12 mouse cellular contexts compared by ENCODE assay signal in the genomic region with DNA sequence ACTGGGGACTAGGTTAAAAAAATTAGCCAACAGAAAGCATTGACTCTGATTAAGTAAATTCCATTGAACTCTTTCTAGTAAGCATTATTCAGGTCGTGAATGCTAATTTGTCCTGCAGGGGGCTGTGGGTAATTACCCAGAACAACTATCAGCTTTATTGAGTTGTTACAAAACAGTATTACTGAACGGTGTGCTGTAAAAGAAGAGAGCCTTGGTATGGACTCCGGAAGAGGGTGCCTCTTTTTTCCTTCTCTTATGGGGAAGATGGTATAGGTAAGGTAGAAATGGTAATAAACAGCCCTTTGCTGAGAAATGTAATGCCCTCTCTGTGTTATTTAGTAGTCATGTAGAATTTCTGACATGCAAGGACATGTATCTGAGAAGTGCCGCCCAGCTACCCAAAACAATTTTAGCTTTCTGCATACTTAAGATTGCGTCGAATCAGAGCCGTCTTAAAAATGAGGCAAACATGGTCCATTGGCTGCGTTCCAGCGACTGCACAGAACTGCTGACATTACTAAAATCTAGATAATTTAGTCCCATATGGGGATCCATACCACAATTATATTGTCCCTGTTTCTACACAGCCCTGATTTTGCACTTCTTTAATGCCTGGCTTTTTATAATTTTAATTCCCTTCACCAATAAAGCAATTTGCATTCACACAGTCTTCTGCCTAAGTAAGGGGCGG.
A peak's percentile ranks its signal among the peaks of the same experiment; 100 is the strongest.
DNase-seq lines count a peak whose midpoint lies in the region; ATAC-seq lines count a peak whose summit lies in the region.
"Had no signal": no experiment of that assay in that cellular context is flagged by ENCODE, and none has a peak within 500 bp of the region (broad histone marks: within the 10 kb centered on the region; RNA-seq: fewer than 3 reads in every experiment).

No protein-coding gene starts in this region.

- H3K9ac ChIP-seq in midbrain, embryonic 14.5 days (replicated peaks; ENCODE audit: low read length) = no peak overlapping the region
- H3K9ac ChIP-seq in embryonic facial prominence, embryonic 15.5 days = no peak overlapping the region
- H3K9ac ChIP-seq: heart, embryonic 12.5 days; liver, embryonic 12.5 days; stomach, embryonic 15.5 days had no signal

- intact Hi-C loops in heart, postnatal 36 days (cut with DNase I) = no loop called here

- H3K9me3 ChIP-seq in midbrain, embryonic 14.5 days (ENCODE audit: control insufficient read depth, low read length) = no peaks in the 10 kb centered on the region
- no peaks in the 10 kb centered on the region for H3K9me3 ChIP-seq in midbrain, embryonic 10.5 days (replicated peaks)
- H3K9me3 ChIP-seq in embryonic facial prominence, embryonic 15.5 days (replicated peaks) = no peaks in the 10 kb centered on the region
- H3K9me3 ChIP-seq: heart, embryonic 12.5 days; liver, embryonic 12.5 days; stomach, embryonic 15.5 days had no signal

- 0 out of 2 replicates have a peak, but pooled peaks cover 3% of the 10 kb centered on the region for H3K4me1 ChIP-seq in midbrain, embryonic 14.5 days (ENCODE audit: control insufficient read depth, insufficient read depth, low read length)
- peaks cover 17% of the 10 kb centered on the region for H3K4me1 ChIP-seq in midbrain, embryonic 10.5 days
- peaks cover 9% of the 10 kb centered on the region for H3K4me1 ChIP-seq in embryonic facial prominence, embryonic 15.5 days
- H3K4me1 ChIP-seq: heart, embryonic 12.5 days; liver, embryonic 12.5 days; stomach, embryonic 15.5 days had no signal

- H3K4me3 ChIP-seq in midbrain, embryonic 14.5 days (replicated peaks; ENCODE audit: low read depth, low read length) = no peak overlapping the region
- H3K4me3 ChIP-seq in midbrain, embryonic 10.5 days = no peak overlapping the region
- no peak overlapping the region for H3K4me3 ChIP-seq in embryonic facial prominence, embryonic 15.5 days (replicated peaks)
- H3K4me3 ChIP-seq: heart, embryonic 12.5 days; liver, embryonic 12.5 days; stomach, embryonic 15.5 days had no signal

- ATAC-seq in midbrain, embryonic 14.5 days (ENCODE audit: low FRiP score, low TSS enrichment) = no peak
- ATAC-seq in embryonic facial prominence, embryonic 15.5 days (ENCODE audit: insufficient number of reproducible peaks, low FRiP score, low TSS enrichment, low read depth) = no peak
- ATAC-seq: liver, embryonic 12.5 days had no signal

- 57% methylated on average over 10 of the region's 10 CpGs for WGBS in midbrain, embryonic 14.5 days
- 85% methylated on average over 10 of the region's 10 CpGs for WGBS in midbrain, embryonic 10.5 days
- WGBS in embryonic facial prominence, embryonic 15.5 days = 34% methylated on average over 10 of the region's 10 CpGs

- H3K27ac ChIP-seq in midbrain, embryonic 14.5 days (replicated peaks; ENCODE audit: low read depth, low read length) = no peak overlapping the region
- no peak overlapping the region for H3K27ac ChIP-seq in midbrain, embryonic 10.5 days (replicated peaks)
- H3K27ac ChIP-seq in embryonic facial prominence, embryonic 15.5 days (replicated peaks) = no peak overlapping the region
- H3K27ac ChIP-seq: liver, embryonic 12.5 days; stomach, embryonic 15.5 days had no signal

- peak overlapping the region; percentile 11; the same call in 1 of the 2 replicates for H3K4me2 ChIP-seq in midbrain, embryonic 14.5 days (ENCODE audit: low read length)
- H3K4me2 ChIP-seq in embryonic facial prominence, embryonic 15.5 days (replicated peaks) = peak overlapping the region; percentile 21; the same call in 1 of the 2 replicates
- H3K4me2 ChIP-seq: heart, embryonic 12.5 days; liver, embryonic 12.5 days; stomach, embryonic 15.5 days had no signal

- no peaks in the 10 kb centered on the region for H3K36me3 ChIP-seq in midbrain, embryonic 14.5 days (ENCODE audit: control insufficient read depth, insufficient read depth, low read length)
- H3K36me3 ChIP-seq in midbrain, embryonic 10.5 days = no peaks in the 10 kb centered on the region
- no peaks in the 10 kb centered on the region for H3K36me3 ChIP-seq in embryonic facial prominence, embryonic 15.5 days
- H3K36me3 ChIP-seq: heart, embryonic 12.5 days; liver, embryonic 12.5 days; stomach, embryonic 15.5 days had no signal

- DNase-seq in heart, postnatal 4 days = peak; percentile 21
- DNase-seq in heart, postnatal 36 days = no peak
- DNase-seq in midbrain, embryonic 14.5 days = peak; percentile 62
- no peak for DNase-seq in midbrain, embryonic 10.5 days (ENCODE audit: low spot score)
- DNase-seq in lung, postnatal 4 days = peak; percentile 16 to 49
- no peak for DNase-seq in cerebellum, adult 8-10 months
- no peak for DNase-seq in adipocyte (ENCODE audit: low spot score)
- DNase-seq: cerebellum, adult 18-20 months had no signal

- no peaks in the 10 kb centered on the region for H3K27me3 ChIP-seq in midbrain, embryonic 14.5 days (ENCODE audit: control insufficient read depth, insufficient read depth, low read length)
- no peaks in the 10 kb centered on the region; the same call in 1 of the 2 replicates for H3K27me3 ChIP-seq in midbrain, embryonic 10.5 days (ENCODE audit: low read depth, poor library complexity, severe bottlenecking)
- no peaks in the 10 kb centered on the region for H3K27me3 ChIP-seq in embryonic facial prominence, embryonic 15.5 days
- H3K27me3 ChIP-seq: heart, embryonic 12.5 days; liver, embryonic 12.5 days; stomach, embryonic 15.5 days had no signal

Comparison
In these comparisons a context has a peak if more than half of its experiments do, and no peak if none do; other contexts are left out.
1. DNase-seq: peak in heart, postnatal 4 days (single experiment), midbrain, embryonic 14.5 days (single experiment) and lung, postnatal 4 days (2 of 2); none in heart, postnatal 36 days (0 of 2), midbrain, embryonic 10.5 days (single experiment), cerebellum, adult 8-10 months (single experiment) and adipocyte (single experiment).